Mouse (Mus musculus): ENCODE measurements at regions not wholly inside any gene's neighbourhood (a gene's known extent, or its start where the extent isn't known, plus 50 kb on each side); places are given as distances from the start of the nearest gene placed in this dataset.

GRCm38 (mm10) chr12:109764293-109764692 lies 164.2 kb upstream of the Rtl1 start:
- TF ChIP-seq CTCF (IDR thresholded peaks at IDR 0.05; ENCODE audit: extremely low read depth, insufficient read depth, low read length) (no peak), POLR2A (IDR thresholded peaks at IDR 0.05; ENCODE audit: extremely low read depth, insufficient read depth, low read length) (no peak)

Data from cortical plate, adult 2 months (tissue).